Mouse (Mus musculus): ENCODE results near the gene Fam204a.

DNA sequence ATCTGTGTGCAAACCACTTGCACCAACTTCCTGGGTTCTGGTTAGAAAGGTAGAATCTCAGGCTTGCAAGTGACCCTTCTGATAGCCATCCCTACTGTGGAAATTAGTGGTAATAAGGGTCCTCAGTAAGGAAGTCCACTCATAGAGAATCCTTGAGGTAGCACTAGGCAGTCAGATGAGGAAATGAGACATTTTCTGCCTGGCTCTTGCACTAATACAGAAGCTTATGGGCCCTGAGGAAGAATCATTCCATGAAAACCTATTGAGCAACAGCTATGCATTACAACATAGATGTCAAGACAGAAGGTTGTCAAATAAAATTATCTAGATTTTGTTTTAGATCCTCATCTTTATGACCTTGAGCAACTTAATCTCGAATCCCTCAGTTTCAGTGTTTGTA is 39.3 kb upstream of the Fam204a start:
- TF ChIP-seq CTCF (IDR thresholded peaks at IDR 0.05; ENCODE audit: control insufficient read depth, insufficient read depth, insufficient read length) (no peak), USF1 (IDR thresholded peaks at IDR 0.05; ENCODE audit: low read depth) (no peak)
